9 mouse cellular contexts compared by ENCODE assay signal in the genomic region with DNA sequence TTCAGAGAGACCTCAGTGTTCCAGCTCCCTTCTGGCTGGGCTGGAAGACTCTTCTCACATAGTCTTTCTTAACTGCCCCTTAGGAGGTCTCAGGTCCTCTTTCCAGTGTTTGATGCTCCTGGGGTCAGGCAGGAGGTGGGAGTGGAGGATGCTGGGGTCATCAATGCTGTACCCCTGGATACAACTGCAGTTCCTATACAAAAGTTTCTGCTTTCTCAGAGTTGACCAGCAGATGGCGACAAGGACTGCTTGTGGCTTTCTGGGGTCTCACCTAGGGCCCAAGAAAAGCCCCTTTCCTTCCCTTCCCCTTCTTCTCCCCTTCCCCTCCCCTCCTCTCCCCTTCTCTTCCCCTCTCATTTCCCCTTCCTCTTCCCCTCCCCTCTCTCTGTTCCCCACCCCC. TPM values are rescaled to one million over a fixed set of nuclear protein-coding genes. Genes with fewer than 3 reads are reported as not detected.
A peak's percentile ranks its signal among the peaks of the same experiment; 100 is the strongest.
DNase-seq lines count a peak whose midpoint lies in the region; ATAC-seq and TF ChIP-seq lines count a peak whose summit lies in the region.
"Had no signal": no experiment of that assay in that cellular context is flagged by ENCODE, and none has a peak within 500 bp of the region (broad histone marks: within the 10 kb centered on the region; RNA-seq: fewer than 3 reads in every experiment).

No protein-coding gene starts in this region.

- ATAC-seq in forebrain, embryonic 11.5 days (replicated peaks; ENCODE audit: low FRiP score) = no peak
- ATAC-seq in forebrain, embryonic 16.5 days = no peak

- WGBS in forebrain, embryonic 11.5 days = 0% methylated on average over 1 of the region's 1 CpGs
- 0% methylated on average over 1 of the region's 1 CpGs for WGBS in forebrain, embryonic 16.5 days
- WGBS in lung, adult 2 months = 5% methylated on average over 1 of the region's 1 CpGs

- peak; percentile 62 for DNase-seq in forebrain, embryonic 11.5 days (ENCODE audit: low spot score)
- DNase-seq in lung, adult 2 months = no peak
- no peak for DNase-seq in lung, postnatal 25 days (ENCODE audit: low spot score)
- peak; percentile 36 for DNase-seq in brain, embryonic 14.5 days (ENCODE audit: low read depth)
- peak; percentile 30 to 51 for DNase-seq in layer of hippocampus, postnatal 14 days (ENCODE audit: low spot score in 2 of 2)
- peak; percentile 41 to 60 for DNase-seq in spleen, postnatal 36 days (ENCODE audit: low spot score in 2 of 2)
- no peak for DNase-seq in frontal cortex, postnatal 36 days (ENCODE audit: low spot score in 2 of 2)

- no peak overlapping the region for H3K4me3 ChIP-seq in forebrain, embryonic 11.5 days (ENCODE audit: low read depth, low read length)
- H3K4me3 ChIP-seq in forebrain, embryonic 16.5 days (replicated peaks; ENCODE audit: low read length) = no peak overlapping the region
- no peak overlapping the region for H3K4me3 ChIP-seq in lung, adult 2 months (replicated peaks; ENCODE audit: extremely low read depth, low read depth, low read length)
- H3K4me3 ChIP-seq: heart, embryonic 13.5 days had no signal

- peak; percentile 62 for TF ChIP-seq CTCF in lung, adult 2 months (IDR thresholded peaks at IDR 0.05; ENCODE audit: insufficient read depth, low read length)
- TF ChIP-seq CTCF in brain, embryonic 14.5 days (IDR thresholded peaks at IDR 0.05; ENCODE audit: borderline replicate concordance, extremely low read depth, insufficient read depth, insufficient read length) = peak; percentile 73

- no peaks in the 10 kb centered on the region for H3K27me3 ChIP-seq in forebrain, embryonic 11.5 days (ENCODE audit: control insufficient read depth, insufficient read depth, low read length)
- no peaks in the 10 kb centered on the region for H3K27me3 ChIP-seq in forebrain, embryonic 16.5 days (replicated peaks; ENCODE audit: control insufficient read depth, insufficient read depth, low read length)
- H3K27me3 ChIP-seq: heart, embryonic 13.5 days had no signal

- H3K9ac ChIP-seq in forebrain, embryonic 11.5 days (ENCODE audit: low read length) = no peak overlapping the region
- H3K9ac ChIP-seq in forebrain, embryonic 16.5 days (replicated peaks; ENCODE audit: low read depth, low read length) = no peak overlapping the region
- H3K9ac ChIP-seq: heart, embryonic 13.5 days had no signal

- H3K4me2 ChIP-seq in forebrain, embryonic 11.5 days (ENCODE audit: low read depth, low read length, severe bottlenecking) = no peak overlapping the region
- H3K4me2 ChIP-seq in forebrain, embryonic 16.5 days (ENCODE audit: low read length) = no peak overlapping the region
- H3K4me2 ChIP-seq: heart, embryonic 13.5 days had no signal

- no peak overlapping the region for H3K27ac ChIP-seq in forebrain, embryonic 11.5 days (ENCODE audit: low read depth, low read length)
- H3K27ac ChIP-seq in forebrain, embryonic 16.5 days (ENCODE audit: low read length) = no peak overlapping the region
- H3K27ac ChIP-seq: heart, embryonic 13.5 days had no signal

- no peaks in the 10 kb centered on the region for H3K4me1 ChIP-seq in forebrain, embryonic 11.5 days (replicated peaks; ENCODE audit: control insufficient read depth, insufficient read depth, low read length)
- no peaks in the 10 kb centered on the region for H3K4me1 ChIP-seq in forebrain, embryonic 16.5 days (replicated peaks; ENCODE audit: control insufficient read depth, insufficient read depth, low read length)
- 0 out of 2 replicates have a peak, but pooled peaks cover 2% of the 10 kb centered on the region for H3K4me1 ChIP-seq in lung, adult 2 months (ENCODE audit: control insufficient read depth, insufficient read depth, low read length)

- H3K9me3 ChIP-seq in forebrain, embryonic 11.5 days (ENCODE audit: control insufficient read depth, low read length) = no peaks in the 10 kb centered on the region
- H3K9me3 ChIP-seq in forebrain, embryonic 16.5 days (ENCODE audit: control insufficient read depth, low read length) = no peaks in the 10 kb centered on the region
- H3K9me3 ChIP-seq: heart, embryonic 13.5 days had no signal

- TF ChIP-seq POLR2A in lung, adult 2 months (IDR thresholded peaks at IDR 0.05; ENCODE audit: borderline replicate concordance, extremely low read depth, low read depth, low read length) = no peak
- TF ChIP-seq POLR2A in brain, embryonic 14.5 days (IDR thresholded peaks at IDR 0.05; ENCODE audit: borderline replicate concordance, extremely low read depth, insufficient read depth, insufficient read length, poor library complexity, severe bottlenecking) = no peak

- H3K36me3 ChIP-seq in forebrain, embryonic 11.5 days (ENCODE audit: control insufficient read depth, insufficient read depth, low read length) = no peaks in the 10 kb centered on the region
- H3K36me3 ChIP-seq in forebrain, embryonic 16.5 days (ENCODE audit: control insufficient read depth, insufficient read depth) = no peaks in the 10 kb centered on the region
- H3K36me3 ChIP-seq: heart, embryonic 13.5 days had no signal

RNA-seq across cellular contexts. Expression of gene Cd300a, which starts 9.3 kb away (rescaled TPM):
- polyA plus RNA-seq in forebrain, embryonic 11.5 days (2014; fragmentation: Nextera tagmentation; extraction: Ambion mirVana) = 0.35 and 0.64 TPM in 2 replicates
- 0.94 and 0.95 TPM in 2 replicates for polyA plus RNA-seq in forebrain, embryonic 16.5 days (2015; fragmentation: Nextera tagmentation; extraction: Ambion mirVana)
- polyA plus RNA-seq in lung, adult 2 months (2012; rRNA removed) = 2.5 and 5.0 TPM in 2 replicates
- 0.53 and 0.60 TPM in 2 replicates for polyA plus RNA-seq in brain, embryonic 14.5 days (2012; rRNA removed)
- total RNA-seq in layer of hippocampus, postnatal 14 days (2021) = 1 to 10 TPM in 1 of 2 experiments, under 1 TPM in 1; 0.19 to 1.1 TPM

RNA-seq across cellular contexts. Expression of gene Gprc5c, which starts 29.6 kb away (rescaled TPM):
- polyA plus RNA-seq in forebrain, embryonic 11.5 days (2014; fragmentation: Nextera tagmentation; extraction: Ambion mirVana) = 14.1 and 14.4 TPM in 2 replicates
- polyA plus RNA-seq in forebrain, embryonic 16.5 days (2015; fragmentation: Nextera tagmentation; extraction: Ambion mirVana) = 6.1 and 7.0 TPM in 2 replicates
- polyA plus RNA-seq in lung, adult 2 months (2012; rRNA removed) = 14.3 and 18.2 TPM in 2 replicates
- 4.1 and 7.4 TPM in 2 replicates for polyA plus RNA-seq in brain, embryonic 14.5 days (2012; rRNA removed)
- 1 to 10 TPM; 4.7 to 6.0 TPM for total RNA-seq in layer of hippocampus, postnatal 14 days (2021)

RNA-seq across cellular contexts. Expression of gene Cd300lb, which starts 53.6 kb away (rescaled TPM):
- polyA plus RNA-seq in forebrain, embryonic 11.5 days (2014; fragmentation: Nextera tagmentation; extraction: Ambion mirVana) = 0.15 TPM in 1 of 2 replicates, not detected in the other
- polyA plus RNA-seq in forebrain, embryonic 16.5 days (2015; fragmentation: Nextera tagmentation; extraction: Ambion mirVana) = 0.08 TPM in 1 of 2 replicates, not detected in the other
- polyA plus RNA-seq in lung, adult 2 months (2012; rRNA removed) = 2.4 and 5.4 TPM in 2 replicates
- polyA plus RNA-seq in brain, embryonic 14.5 days (2012; rRNA removed) = 0.04 and 0.07 TPM in 2 replicates
- total RNA-seq in layer of hippocampus, postnatal 14 days (2021) = under 1 TPM in 1 of 2 experiments, not detected in 1; 0.12 TPM

Comparison
In these comparisons a context has a peak if more than half of its experiments do, and no peak if none do; other contexts are left out.
1. DNase-seq: peak in forebrain, embryonic 11.5 days (single experiment), brain, embryonic 14.5 days (single experiment), layer of hippocampus, postnatal 14 days (2 of 2) and spleen, postnatal 36 days (2 of 2); none in lung, adult 2 months (single experiment), lung, postnatal 25 days (single experiment) and frontal cortex, postnatal 36 days (0 of 2).